Mouse (Mus musculus) limb, embryonic 14.5 days (tissue): Measurements from ENCODE around the gene Cog6. TPM values are rescaled to one million over a fixed set of nuclear protein-coding genes. Genes with fewer than 3 reads are reported as not detected.

Experiments used
- ATAC-seq: fragments of 200-750 bp; cut with Nextera tagmentation; 2 replicates; pipeline ENCODE4 v1.8.0; 2017; ENCODE audit warnings: low read depth, moderate number of reproducible peaks, moderate TSS enrichment; ENCODE audit not compliant: low FRiP score
- DNase-seq: peaks from one replicate; pipeline ENCODE4 v3.0.0-alpha.2; 2015; ENCODE audit warnings: low spot score
- H3K27ac ChIP-seq: fragments of 300-500 bp; sonication (generic); replicated peaks from 2 replicates; pipeline ENCODE4 v1.5.1; 2014; ENCODE audit warnings: low read depth, mild to moderate bottlenecking, low read length, moderate library complexity, mixed read lengths
- H3K27me3 ChIP-seq: fragments of 300-500 bp; sonication (generic); 2 replicates; pipeline ENCODE4 v1.6.1; 2014; ENCODE audit warnings: low read length, mixed read lengths; ENCODE audit not compliant: control insufficient read depth, insufficient read depth
- H3K36me3 ChIP-seq: fragments of 300-500 bp; sonication (generic); 2 replicates; pipeline ENCODE4 v1.6.1; 2014; ENCODE audit warnings: mild to moderate bottlenecking, low read length, moderate library complexity, mixed read lengths; ENCODE audit not compliant: control insufficient read depth, insufficient read depth
- H3K4me1 ChIP-seq: fragments of 300-500 bp; sonication (generic); 2 replicates; pipeline ENCODE4 v1.6.1; 2014; ENCODE audit warnings: antibody characterized with exemption, low read length, mixed read lengths; ENCODE audit not compliant: control insufficient read depth, insufficient read depth
- H3K4me2 ChIP-seq: fragments of 300-500 bp; sonication (generic); replicated peaks from 2 replicates; pipeline ENCODE4 v1.6.1; 2014; ENCODE audit warnings: low read depth, mild to moderate bottlenecking, low read length, moderate library complexity; ENCODE audit not compliant: severe bottlenecking
- H3K4me3 ChIP-seq: fragments of 300-500 bp; sonication (generic); replicated peaks from 2 replicates; pipeline ENCODE4 v1.5.1; 2014; ENCODE audit warnings: low read length
- H3K9ac ChIP-seq: fragments of 300-500 bp; sonication (generic); 2 replicates; pipeline ENCODE4 v1.6.1; 2014; ENCODE audit warnings: mild to moderate bottlenecking, low read depth, low read length, moderate library complexity; ENCODE audit not compliant: severe bottlenecking
- H3K9me3 ChIP-seq: fragments of 300-500 bp; sonication (generic); 2 replicates; pipeline ENCODE4 v1.6.1; 2016; ENCODE audit warnings: low read length; ENCODE audit not compliant: control insufficient read depth
- POLR2A ChIP-seq: fragments of 200-500 bp; IDR thresholded peaks from 2 replicates; pipeline ENCODE4 v1.8.0; 2012; ENCODE audit warnings: inconsistent platforms, mild to moderate bottlenecking, moderate library complexity, borderline replicate concordance; ENCODE audit not compliant: insufficient read depth, insufficient read length; ENCODE audit errors: extremely low read depth
- WGBS: fragments of 180-500 bp; shearing (Covaris S2); extraction: QIAGEN DNeasy Blood & Tissue Kit; methylation state at CpG from one replicate; pipeline ENCODE4 v1.1.7; 2014; 5-methylcytosine and 5-hydroxymethylcytosine counted together
- polyA plus RNA-seq, 2 experiments: library from polyadenylated mRNA; depleted of rRNA in 1 of 2; stranded (reverse) in 1 of 2; unstranded in 1 of 2; fragments of >200 nt; fragmentation: Nextera tagmentation in 1 of 2; extraction: Ambion mirVana in 1 of 2; gene quantifications; 2 replicates each; pipeline versions ENCODE4 v1.2.1 to v1.2.3; 2012 to 2014

The Cog6 gene
- polyA plus RNA-seq, 2 experiments, result 41.3 to 52.8 TPM

DNA sequence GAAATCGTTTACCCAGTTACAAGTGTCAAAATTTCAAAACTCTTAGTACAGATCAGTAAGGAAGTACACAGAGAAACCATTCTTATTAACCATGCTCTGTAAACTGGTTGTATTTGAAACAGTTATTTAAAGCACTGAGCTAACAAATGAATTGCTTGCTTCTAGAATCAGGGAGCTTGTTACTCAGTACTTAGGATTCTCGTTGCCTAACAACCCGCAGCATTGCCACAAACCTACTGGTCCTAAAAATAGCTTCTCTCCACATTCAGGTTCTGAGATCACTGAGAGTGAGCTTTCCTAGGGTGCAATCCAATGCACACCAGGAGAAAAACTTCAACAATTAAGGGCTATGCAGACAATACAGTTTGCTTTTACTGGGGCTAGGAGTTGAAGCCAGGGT lies 33.3 kb downstream of the Cog6 start:
- Histone ChIP-seq H3K4me3 (no peak overlapping the region), H3K36me3 (peaks cover 50% of the 10 kb centered on the region), H3K4me1 (peaks cover 13% of the 10 kb centered on the region), H3K9me3 (no peaks in the 10 kb centered on the region), H3K27ac (no peak overlapping the region), H3K4me2 (no peak overlapping the region), H3K27me3 (no peaks in the 10 kb centered on the region), H3K9ac (no peak overlapping the region)
- DNase-seq, result no peak
- no peak for TF ChIP-seq POLR2A
- 91% methylated on average over 3 of the region's 3 CpGs for WGBS
- no peak for ATAC-seq

DNA sequence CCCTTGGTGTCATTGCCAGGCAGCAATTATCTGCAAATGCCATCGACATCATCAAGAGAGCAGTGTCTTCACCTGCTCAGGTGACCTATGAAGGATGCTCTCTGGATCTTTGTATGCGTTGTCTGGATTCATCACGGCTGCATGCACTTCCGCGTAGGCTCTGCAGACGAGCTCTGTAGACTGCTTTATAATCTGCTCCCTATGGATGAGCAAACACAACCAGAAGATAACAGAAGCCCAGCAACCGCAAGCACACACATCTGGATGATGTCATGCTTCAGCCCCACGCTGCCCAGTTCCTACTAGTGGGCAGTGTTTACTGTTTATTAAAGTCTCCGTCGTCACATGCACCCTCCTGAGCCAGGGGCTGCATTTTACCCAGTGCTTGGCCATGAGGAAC lies 34.0 kb downstream of the Cog6 start:
- no peak overlapping the region for H3K9ac ChIP-seq
- no peaks in the 10 kb centered on the region for H3K27me3 ChIP-seq
- no peak for TF ChIP-seq POLR2A
- WGBS, result 90% methylated on average over 10 of the region's 10 CpGs
- no peak overlapping the region for H3K4me3 ChIP-seq
- H3K27ac ChIP-seq, result no peak overlapping the region
- peaks cover 13% of the 10 kb centered on the region for H3K4me1 ChIP-seq
- DNase-seq (no peak), ATAC-seq (no peak)
- peaks cover 42% of the 10 kb centered on the region for H3K36me3 ChIP-seq
- no peaks in the 10 kb centered on the region for H3K9me3 ChIP-seq
- no peak overlapping the region for H3K4me2 ChIP-seq

DNA sequence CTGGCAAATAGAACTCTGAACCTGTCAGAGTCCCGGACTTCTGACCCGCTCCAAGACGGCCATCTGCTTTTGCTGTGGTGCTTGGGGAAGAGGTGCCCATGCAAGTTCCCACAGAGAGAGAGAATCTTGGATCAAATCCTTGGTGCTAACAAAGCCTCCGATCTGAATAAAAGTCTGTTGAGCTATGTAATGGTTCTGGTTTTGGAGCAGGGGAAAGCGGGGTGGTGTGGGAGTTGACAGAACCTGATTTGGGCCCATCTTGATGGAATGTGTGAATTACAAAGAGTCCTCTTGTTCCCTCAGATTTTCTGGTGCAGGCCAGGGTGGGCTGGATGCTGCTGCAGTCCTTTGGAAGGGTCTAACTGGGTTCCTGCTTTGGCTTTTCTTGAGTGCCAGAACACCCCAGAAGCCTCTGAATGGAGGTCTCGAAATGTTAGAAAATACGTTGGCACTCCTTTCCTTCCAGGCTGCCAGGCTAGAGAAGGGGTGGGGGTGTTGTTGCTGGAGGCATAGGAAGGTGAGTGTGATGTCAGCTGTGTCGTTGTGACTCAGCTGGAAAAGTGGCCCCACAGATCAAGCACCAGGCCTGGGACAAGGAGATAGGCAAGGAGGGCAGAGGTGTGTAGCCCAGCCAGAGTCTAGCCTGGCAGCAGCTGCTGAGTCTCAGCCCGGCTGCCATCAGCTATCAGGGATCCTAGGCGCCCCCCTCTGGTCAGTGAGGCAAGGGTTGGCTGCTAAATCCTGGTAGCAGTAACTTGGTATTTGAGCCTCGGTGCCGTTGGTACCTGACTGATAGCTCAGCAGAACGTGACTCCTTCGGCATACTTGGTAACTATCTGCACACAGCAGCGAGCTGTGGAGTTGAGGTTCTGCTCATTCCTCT lies 42.1 kb downstream of the Cog6 start:
- 51% methylated on average over 15 of the region's 15 CpGs for WGBS
- ATAC-seq, result no peak
- Histone ChIP-seq H3K36me3 (no peaks in the 10 kb centered on the region), H3K27ac (no peak overlapping the region), H3K9me3 (no peaks in the 10 kb centered on the region), H3K4me2 (no peak overlapping the region), H3K4me3 (no peak overlapping the region), H3K9ac (no peak overlapping the region; the same call in 1 of the 2 replicates), H3K27me3 (no peaks in the 10 kb centered on the region), H3K4me1 (0 out of 2 replicates have a peak, but pooled peaks cover 3% of the 10 kb centered on the region)
- peak; percentile 67 for DNase-seq
- TF ChIP-seq POLR2A, result no peak

DNA sequence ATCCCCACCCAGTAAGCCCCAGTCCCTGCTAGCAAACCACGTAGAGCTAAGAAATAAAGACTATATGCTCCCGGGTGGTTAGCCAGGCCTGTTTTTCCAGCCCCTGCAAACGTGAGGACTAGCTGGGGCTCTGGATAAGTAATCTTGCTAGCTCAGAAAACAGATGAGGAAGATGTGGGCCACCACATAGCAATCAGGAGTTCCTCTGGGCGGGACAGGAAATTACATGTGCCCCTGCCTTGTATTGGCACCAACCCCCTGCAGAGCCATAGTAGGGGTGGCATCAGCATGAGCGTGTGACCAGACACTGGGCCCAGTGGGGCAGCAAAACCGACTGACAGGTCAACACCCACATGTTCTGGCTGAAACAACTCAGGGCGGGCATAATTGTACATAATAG lies 44.1 kb downstream of the Cog6 start:
- Histone ChIP-seq H3K9me3 (no peaks in the 10 kb centered on the region), H3K9ac (no peak overlapping the region), H3K4me2 (no peak overlapping the region), H3K4me1 (0 out of 2 replicates have a peak, but pooled peaks cover 3% of the 10 kb centered on the region), H3K27ac (no peak overlapping the region), H3K27me3 (no peaks in the 10 kb centered on the region), H3K36me3 (no peaks in the 10 kb centered on the region), H3K4me3 (no peak overlapping the region)
- TF ChIP-seq POLR2A, result no peak
- DNase-seq (no peak), ATAC-seq (no peak)
- WGBS, result 69% methylated on average over 7 of the region's 7 CpGs

DNA sequence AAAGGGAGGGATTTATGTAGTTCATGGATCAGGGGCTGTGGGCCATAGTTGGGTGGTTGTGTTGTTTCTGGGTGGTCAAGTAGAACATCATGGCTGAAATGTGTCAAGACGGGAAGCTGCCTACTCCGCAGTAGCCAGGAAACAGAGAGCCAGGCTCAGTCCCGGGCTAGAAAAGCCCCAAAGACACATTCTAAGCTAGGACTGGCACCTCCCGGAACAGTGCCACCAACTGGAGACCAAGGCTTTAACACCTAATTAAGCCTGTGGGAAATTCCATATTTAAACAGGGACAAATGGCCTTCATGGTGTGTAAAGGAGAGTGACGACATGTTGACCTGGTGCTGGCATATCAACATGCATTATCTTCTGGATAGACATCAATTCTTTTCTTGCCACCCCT lies 50.0 kb downstream of the Cog6 start:
- no peak overlapping the region for H3K27ac ChIP-seq
- ATAC-seq (no peak), DNase-seq (no peak)
- no peak overlapping the region for H3K9ac ChIP-seq
- no peaks in the 10 kb centered on the region for H3K36me3 ChIP-seq
- H3K9me3 ChIP-seq, result no peaks in the 10 kb centered on the region
- H3K4me2 ChIP-seq, result no peak overlapping the region
- peaks cover 10% of the 10 kb centered on the region for H3K4me1 ChIP-seq
- H3K4me3 ChIP-seq, result no peak overlapping the region
- H3K27me3 ChIP-seq, result no peaks in the 10 kb centered on the region
- no peak for TF ChIP-seq POLR2A
- 78% methylated on average over 5 of the region's 5 CpGs for WGBS
